Mouse (Mus musculus): Measurements from ENCODE around the gene Olfr1500.
"Not testable (repeated sequence)": the region's sequence is repeated elsewhere in the genome, so short reads cannot be mapped to it uniquely, and the experiment has no call there.

The Olfr1500 gene

GRCm38 (mm10) chr19:13830388-13830787, at the start of gene Olfr1500:
Olfr1500 (minus strand) TSS chr19:13830488.
- DNase-seq, result no peak

- DNase-seq, result no peak
These were observed 31.2 kb upstream of the Olfr1500 start, which contains the start of gene Olfr1502 for GRCm38 (mm10) chr19:13861495-13861894. Olfr1502 (plus strand) TSS chr19:13861795.

DNA sequence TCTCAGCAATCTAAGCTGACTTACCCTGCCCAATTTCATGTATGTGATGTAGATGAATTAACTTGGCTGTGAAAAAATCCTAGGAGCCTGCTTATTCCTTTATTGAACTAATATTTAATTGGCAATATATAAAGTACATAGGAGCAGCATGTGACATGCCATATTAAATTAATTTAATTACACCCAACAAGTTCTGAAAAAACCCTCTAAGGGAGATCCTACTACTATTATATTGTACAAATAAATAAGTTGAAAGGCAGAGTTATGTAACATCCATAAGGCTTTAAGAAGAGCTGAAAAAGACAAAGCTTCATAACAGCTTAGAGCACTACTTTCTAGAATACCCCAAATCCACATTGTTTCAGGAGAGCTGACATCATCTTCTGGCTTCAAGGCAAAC, 20.3 kb upstream of the Olfr1500 start, which contains the start of gene Olfr1501:
Gene Olfr1501 (minus strand): TSS at position 101 of the 400 bp plus-strand sequence.
- DNase-seq, result not testable (repeated sequence)

DNA sequence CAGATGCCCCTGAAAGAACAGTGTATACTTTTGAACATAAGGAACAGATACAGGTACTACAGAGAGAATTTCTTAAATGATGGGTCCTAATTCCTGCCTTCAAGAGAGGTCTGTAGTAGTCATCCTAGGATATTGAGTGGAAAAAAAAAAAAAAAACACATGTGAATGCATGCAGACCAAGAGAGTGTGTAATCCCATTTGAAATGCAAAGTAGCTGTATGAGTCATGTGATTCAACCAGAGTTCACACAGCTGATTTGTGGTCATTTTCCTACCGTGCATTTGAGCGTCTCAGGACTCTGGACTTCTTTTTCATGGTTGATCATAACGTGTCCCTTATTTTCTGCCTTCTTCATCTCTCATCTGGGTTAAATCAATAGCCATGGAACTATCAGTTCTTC, 1.8 kb downstream of the Olfr1500 start:
- DNase-seq, result no peak

GRCm38 (mm10) chr19:13820847-13821246, 9.4 kb downstream of the Olfr1500 start:
- no peak for DNase-seq

DNA sequence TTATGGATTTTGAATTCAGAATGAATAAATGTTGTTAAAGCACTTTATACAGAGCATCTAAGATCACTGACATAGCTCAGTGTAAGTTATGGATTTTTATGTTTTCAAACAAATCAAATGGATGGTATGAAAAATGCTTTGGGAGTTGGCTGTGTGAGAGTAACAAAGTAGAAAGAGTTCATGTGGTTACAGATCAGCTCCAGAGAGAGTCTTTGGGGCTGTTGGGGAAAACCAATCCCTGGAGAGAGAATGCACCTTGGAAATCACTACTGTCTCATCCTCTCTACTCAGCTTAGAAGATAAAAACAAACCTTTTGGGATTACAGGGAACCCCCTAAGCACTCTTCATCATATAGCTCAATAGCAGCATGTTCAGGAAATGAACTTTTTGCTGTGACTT, 10.9 kb downstream of the Olfr1500 start, which contains the start of gene Olfr1499:
Gene Olfr1499 (minus strand): TSS at position 101 of the 400 bp plus-strand sequence.
- no peak for DNase-seq

GRCm38 (mm10) chr19:13818827-13819226, 11.5 kb downstream of the Olfr1500 start:
- peak; percentile 46 for DNase-seq

- DNase-seq, result no peak
These were observed 17.5 kb downstream of the Olfr1500 start for GRCm38 (mm10) chr19:13812823-13813222.

DNA sequence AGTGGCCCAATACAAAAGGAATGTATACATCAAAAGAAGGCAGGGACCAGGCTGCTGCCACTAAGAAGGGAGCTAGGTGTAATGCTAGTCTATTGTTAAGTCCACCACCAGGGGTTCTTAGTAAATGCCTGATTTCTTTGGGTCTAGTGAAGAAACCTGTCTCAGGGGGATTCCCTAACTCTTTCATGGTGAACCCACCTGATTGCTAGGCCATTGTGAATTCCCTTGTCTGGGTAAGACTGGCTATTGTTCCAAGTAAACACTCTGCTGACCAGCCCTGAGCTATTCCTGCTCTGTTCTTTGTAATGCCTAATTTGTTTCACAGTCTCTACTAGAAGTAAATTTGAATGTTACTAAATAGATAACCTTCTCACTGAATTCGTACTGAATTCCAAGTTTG, 24.8 kb downstream of the Olfr1500 start:
- not testable (repeated sequence) for DNase-seq

GRCm38 (mm10) chr19:13798102-13798501, 32.2 kb downstream of the Olfr1500 start, which contains the start of gene Olfr1497:
Olfr1497 (minus strand) TSS chr19:13798202.
- no peak for DNase-seq

- no peak for DNase-seq
These were observed 52.7 kb downstream of the Olfr1500 start, which contains the start of gene Olfr1496 for GRCm38 (mm10) chr19:13777578-13777977. Olfr1496 (plus strand) TSS chr19:13777878.

Measured in retina, postnatal 1 day (tissue).